Mouse (Mus musculus) MEL (cell line): Measurements from ENCODE around the gene Ephb2. TPM values are rescaled to one million over a fixed set of nuclear protein-coding genes. Genes with fewer than 3 reads are reported as not detected.

Source experiments
- DNase-seq: peaks from one replicate; pipeline ENCODE4 v3.0.0; 2011; ENCODE audit warnings: low read depth, low spot score
- H3K27ac ChIP-seq: 2 replicates; pipeline ENCODE4 v1.5.1; 2012; ENCODE audit warnings: low read depth, mild to moderate bottlenecking, control low read depth, low read length, moderate library complexity; ENCODE audit not compliant: control insufficient read depth
- H3K27me3 ChIP-seq, 2 experiments: fragments of 150-350 bp in 1 of 2; sonication (generic) in 1 of 2; 2 replicates each; pipeline ENCODE4 v1.6.1; 2012; ENCODE audit warnings: low read length in 2 of 2, mild to moderate bottlenecking in 2 of 2, improper control_type of control experiment in 1 of 2, moderate library complexity in 1 of 2; ENCODE audit not compliant: insufficient read depth in 2 of 2, control insufficient read depth in 1 of 2
- H3K36me3 ChIP-seq, 2 experiments: 2 replicates each; pipeline ENCODE4 v1.6.1; 2012 to 2014; ENCODE audit warnings: low read length in 2 of 2, improper control_type of control experiment in 1 of 2, inconsistent platforms in 1 of 2, mild to moderate bottlenecking in 1 of 2; ENCODE audit not compliant: insufficient read depth in 2 of 2, control insufficient read depth in 1 of 2
- H3K4me1 ChIP-seq, 2 experiments: fragments of 150-350 bp in 1 of 2; sonication (generic) in 1 of 2; 2 replicates each; pipeline ENCODE4 v1.6.1; 2012; ENCODE audit warnings: low read length in 2 of 2, improper control_type of control experiment in 1 of 2, mild to moderate bottlenecking in 1 of 2; ENCODE audit not compliant: insufficient read depth in 2 of 2, control insufficient read depth in 1 of 2
- H3K4me3 ChIP-seq, 2 experiments: fragments of 150-350 bp in 1 of 2; sonication (generic) in 1 of 2; 2 replicates each; pipeline ENCODE4 v1.5.1; 2012; ENCODE audit warnings: low read depth in 2 of 2, low read length in 2 of 2, mild to moderate bottlenecking in 2 of 2, moderate library complexity in 2 of 2, control low read depth in 1 of 2, improper control_type of control experiment in 1 of 2; ENCODE audit not compliant: control insufficient read depth in 1 of 2, insufficient read depth in 1 of 2
- H3K79me2 ChIP-seq: 2 replicates; pipeline ENCODE4 v1.6.1; 2012; ENCODE audit warnings: mild to moderate bottlenecking, low read length, moderate library complexity; ENCODE audit not compliant: control insufficient read depth, poor library complexity, insufficient read depth
- H3K9ac ChIP-seq: 2 replicates; pipeline ENCODE4 v1.6.1; 2012; ENCODE audit warnings: low read depth, mild to moderate bottlenecking, control low read depth, low read length, moderate library complexity; ENCODE audit not compliant: control insufficient read depth, poor library complexity, severe bottlenecking
- H3K9me3 ChIP-seq: fragments of 150-350 bp; sonication (generic); replicated peaks from 2 replicates; pipeline ENCODE4 v1.6.1; 2012; ENCODE audit warnings: mild to moderate bottlenecking, low read length, improper control_type of control experiment, moderate library complexity; ENCODE audit not compliant: insufficient read depth
- CHD1 ChIP-seq: IDR thresholded peaks from 2 replicates; pipeline ENCODE4 v1.6.1; 2012; ENCODE audit warnings: low read depth, mild to moderate bottlenecking, inconsistent platforms, low read length, improper control_type of control experiment
- E2F4 ChIP-seq: IDR thresholded peaks from 2 replicates; pipeline ENCODE4 v1.6.1; 2011; ENCODE audit warnings: low read depth, low read length, improper control_type of control experiment, borderline replicate concordance
- ELF1 ChIP-seq: IDR thresholded peaks from 2 replicates; pipeline ENCODE4 v1.6.1; 2014; ENCODE audit warnings: low read depth, mild to moderate bottlenecking, inconsistent platforms, low read length, improper control_type of control experiment, moderate library complexity
- EP300 ChIP-seq, 2 experiments: IDR thresholded peaks; 2 replicates each; pipeline ENCODE4 v1.6.1; 2011; ENCODE audit warnings: improper control_type of control experiment in 2 of 2, low read length in 2 of 2, low read depth in 1 of 2, mild to moderate bottlenecking in 1 of 2
- ETS1 ChIP-seq: IDR thresholded peaks from 2 replicates; pipeline ENCODE4 v1.6.1; 2012; ENCODE audit warnings: low read depth, mild to moderate bottlenecking, inconsistent platforms, low read length, improper control_type of control experiment, moderate library complexity
- GABPA ChIP-seq: IDR thresholded peaks from 2 replicates; pipeline ENCODE4 v1.6.1; 2012; ENCODE audit warnings: low read depth, mild to moderate bottlenecking, inconsistent platforms, low read length, improper control_type of control experiment, moderate library complexity
- GATA1 ChIP-seq: IDR thresholded peaks from 2 replicates; pipeline ENCODE4 v1.6.1; 2011; ENCODE audit warnings: low read depth, low read length, improper control_type of control experiment
- HCFC1 ChIP-seq: IDR thresholded peaks from 2 replicates; pipeline ENCODE4 v1.6.1; 2012; ENCODE audit warnings: low read depth, mild to moderate bottlenecking, inconsistent platforms, low read length, improper control_type of control experiment, moderate library complexity
- KAT2A ChIP-seq: conservative IDR thresholded peaks from 2 replicates; pipeline ENCODE4 v1.6.1; 2012; ENCODE audit warnings: low read depth, low read length, improper control_type of control experiment, inconsistent platforms
- MAFK ChIP-seq: IDR thresholded peaks from 2 replicates; pipeline ENCODE4 v1.6.1; 2011; ENCODE audit warnings: low read depth, mild to moderate bottlenecking, low read length, improper control_type of control experiment, borderline replicate concordance
- MAZ ChIP-seq: IDR thresholded peaks from 2 replicates; pipeline ENCODE4 v1.6.1; 2012; ENCODE audit warnings: low read depth, mild to moderate bottlenecking, inconsistent platforms, low read length, improper control_type of control experiment
- MEF2A ChIP-seq: IDR thresholded peaks from 2 replicates; pipeline ENCODE4 v1.6.1; 2014; ENCODE audit warnings: low read depth, mild to moderate bottlenecking, inconsistent platforms, low read length, improper control_type of control experiment; ENCODE audit not compliant: poor library complexity, insufficient replicate concordance, severe bottlenecking; ENCODE audit errors: extremely low read depth
- MXI1 ChIP-seq: IDR thresholded peaks from 2 replicates; pipeline ENCODE4 v1.6.1; 2011; ENCODE audit warnings: mild to moderate bottlenecking, low read depth, low read length, improper control_type of control experiment
- NRF1 ChIP-seq: IDR thresholded peaks from 2 replicates; pipeline ENCODE4 v1.6.1; 2014; ENCODE audit warnings: low read depth, mild to moderate bottlenecking, inconsistent platforms, low read length, improper control_type of control experiment, moderate library complexity; ENCODE audit not compliant: poor library complexity, insufficient read depth, severe bottlenecking
- POLR2A ChIP-seq, 2 experiments: IDR thresholded peaks; 2 replicates each; pipeline ENCODE4 v1.6.1; 2011 to 2012; ENCODE audit warnings: low read length in 2 of 2, mild to moderate bottlenecking in 2 of 2, control low read depth in 1 of 2, improper control_type of control experiment in 1 of 2, low read depth in 1 of 2, moderate library complexity in 1 of 2; ENCODE audit not compliant: control insufficient read depth in 1 of 2, insufficient read depth in 1 of 2, poor library complexity in 1 of 2
- POLR2AphosphoS5 ChIP-seq: IDR thresholded peaks from 2 replicates; pipeline ENCODE4 v1.6.1; 2012; ENCODE audit warnings: low read depth, borderline replicate concordance, mild to moderate bottlenecking, inconsistent platforms, low read length, moderate library complexity, mixed read lengths
- RCOR1 ChIP-seq: IDR thresholded peaks from 2 replicates; pipeline ENCODE4 v1.6.1; 2012; ENCODE audit warnings: low read depth, mild to moderate bottlenecking, inconsistent platforms, low read length, improper control_type of control experiment
- SIN3A ChIP-seq: IDR thresholded peaks from 2 replicates; pipeline ENCODE4 v1.6.1; 2012; ENCODE audit warnings: low read length, improper control_type of control experiment, inconsistent platforms
- TBP ChIP-seq: IDR thresholded peaks from 2 replicates; pipeline ENCODE4 v1.8.0; 2011; ENCODE audit warnings: low read depth, low read length, improper control_type of control experiment
- ZC3H11A ChIP-seq: IDR thresholded peaks from 2 replicates; pipeline ENCODE4 v1.6.1; 2012; ENCODE audit warnings: low read depth, mild to moderate bottlenecking, inconsistent platforms, low read length, improper control_type of control experiment
- ZNF384 ChIP-seq: IDR thresholded peaks from 2 replicates; pipeline ENCODE4 v1.6.1; 2012; ENCODE audit warnings: low read depth, mild to moderate bottlenecking, inconsistent platforms, low read length, improper control_type of control experiment
- polyA plus RNA-seq, 2 experiments: library from polyadenylated mRNA; stranded (reverse) in 1 of 2; unstranded in 1 of 2; fragments of >175 nt in 1 of 2; fragments of >200 nt in 1 of 2; gene quantifications; 2 replicates each; pipeline versions ENCODE4 v1.2.1 to v1.2.4; 2012; ENCODE audit warnings: low replicate concordance in 2 of 2, low read depth in 1 of 2; ENCODE audit not compliant: insufficient read length in 2 of 2, insufficient read depth in 1 of 2, missing spikeins in 1 of 2
- total RNA-seq: library from RNA; depleted of rRNA; stranded (reverse); fragments of 300-350 nt; gene quantifications from 2 replicates; pipeline ENCODE4 v1.2.3, GENCODE M21; 2012

The Ephb2 gene
- total and polyA plus RNA-seq, 3 experiments, result 1.9 to 4.1 TPM; not detected in 1

DNA sequence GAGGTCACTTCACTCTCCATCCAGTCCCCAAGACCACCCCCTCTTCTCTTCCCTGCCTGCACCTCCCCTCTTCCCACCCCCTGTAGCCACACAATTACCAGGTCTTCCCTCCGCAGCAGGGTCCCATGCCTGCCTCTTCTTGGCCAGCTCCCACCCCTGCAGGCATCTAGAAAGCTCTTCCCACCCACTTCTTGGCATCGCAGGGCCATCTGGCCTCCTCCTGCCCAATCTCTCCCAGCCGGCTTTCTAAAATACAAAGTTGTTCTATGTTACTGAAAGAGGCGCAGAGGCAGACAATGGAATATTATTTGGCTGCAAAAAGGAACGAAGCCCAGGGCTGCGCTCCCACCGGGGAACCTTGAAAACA is 136.7 kb downstream of the Ephb2 start:
- H3K36me3 ChIP-seq, result no peaks in the 10 kb centered on the region
- no peak for DNase-seq
- H3K4me3 ChIP-seq, result no peak overlapping the region
- H3K79me2 ChIP-seq, result no peaks in the 10 kb centered on the region
- H3K27ac ChIP-seq, result no peak overlapping the region
- H3K4me1 ChIP-seq, result no peaks in the 10 kb centered on the region
- no peaks in the 10 kb centered on the region; a peak in 2 of 4 replicates for H3K27me3 ChIP-seq
- TF ChIP-seq CHD1, result no peak
- TF ChIP-seq NRF1, result no peak
- TF ChIP-seq HCFC1, result no peak
- TF ChIP-seq SIN3A, result no peak
- TF ChIP-seq KAT2A, result no peak
- no peak for TF ChIP-seq POLR2AphosphoS5
- no peak for TF ChIP-seq E2F4
- H3K9me3 ChIP-seq, result no peaks in the 10 kb centered on the region
- H3K9ac ChIP-seq, result no peak overlapping the region

DNA sequence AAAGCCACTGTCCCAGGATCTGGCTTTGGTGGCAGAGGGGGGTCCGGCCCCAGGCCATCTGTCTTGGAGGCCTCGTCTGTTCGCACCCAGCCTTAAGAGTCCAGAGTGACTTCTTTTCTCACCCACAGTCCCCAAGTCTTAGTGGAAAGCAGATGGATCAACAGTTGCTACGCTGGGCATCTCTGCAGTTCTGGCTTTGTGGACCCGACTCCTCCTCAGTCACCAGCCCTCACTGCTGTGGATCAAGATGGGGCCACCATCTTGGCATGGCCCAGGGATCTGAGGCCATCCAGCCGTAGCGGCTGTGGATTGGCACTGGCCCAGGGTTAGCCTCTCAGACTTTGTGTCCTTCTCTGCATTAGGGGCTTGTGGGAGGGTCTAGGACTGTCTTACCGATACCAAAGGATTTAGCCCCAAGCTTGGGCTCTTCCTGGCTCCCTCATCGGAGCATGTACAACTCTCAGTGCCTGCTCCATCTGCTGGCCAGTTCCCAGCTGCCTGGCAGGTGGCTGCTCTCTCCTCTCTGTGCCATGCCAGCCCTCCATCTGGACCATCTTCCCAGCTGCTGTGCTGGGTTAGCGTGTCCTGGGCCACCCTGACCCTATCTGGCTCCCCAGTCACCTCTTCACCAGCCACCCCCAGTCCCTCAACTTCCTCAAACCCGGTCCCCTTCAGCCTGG is 137.2 kb downstream of the Ephb2 start:
- Histone ChIP-seq H3K4me3 (no peak overlapping the region), H3K9me3 (no peaks in the 10 kb centered on the region), H3K27ac (no peak overlapping the region)
- DNase-seq, result no peak
- no peak for TF ChIP-seq POLR2AphosphoS5
- no peak for TF ChIP-seq SIN3A
- TF ChIP-seq POLR2A (IDR thresholded peaks at IDR 0.05; ENCODE audit: control insufficient read depth in 1 of 2, insufficient read depth in 1 of 2, low read depth in 1 of 2, low read length in 2 of 2, poor library complexity in 1 of 2), result no peak
- TF ChIP-seq ETS1, result no peak
- TF ChIP-seq MEF2A, result no peak
- TF ChIP-seq TBP, result no peak
- no peak for TF ChIP-seq ZNF384
- TF ChIP-seq MAFK, result no peak
- no peak for TF ChIP-seq KAT2A
- no peak for TF ChIP-seq EP300 (IDR thresholded peaks at IDR 0.05; ENCODE audit: low read depth in 1 of 2, low read length in 2 of 2)
- TF ChIP-seq GABPA, result no peak
- TF ChIP-seq ZC3H11A, result no peak
- TF ChIP-seq MXI1, result no peak
- no peak for TF ChIP-seq RCOR1
- no peak for TF ChIP-seq GATA1
- no peak for TF ChIP-seq MAZ
- no peak for TF ChIP-seq ELF1
- TF ChIP-seq, all 39 proteins: peak for 0
- Histone ChIP-seq H3K79me2 (no peaks in the 10 kb centered on the region), H3K36me3 (no peaks in the 10 kb centered on the region), H3K9ac (no peak overlapping the region), H3K27me3 (no peaks in the 10 kb centered on the region; a peak in 2 of 4 replicates), H3K4me1 (no peaks in the 10 kb centered on the region)
